Mouse (Mus musculus): ENCODE data around the gene Stxbp6.
"Not testable (repeated sequence)": the region's sequence is repeated elsewhere in the genome, so short reads cannot be mapped to it uniquely, and the experiment has no call there.

Gene Stxbp6

GRCm38 (mm10) chr12:45056372-45056771, 18.1 kb downstream of the Stxbp6 start:
- no peak for DNase-seq (ENCODE audit: low spot score in 2 of 2)

GRCm38 (mm10) chr12:45053319-45053718, 21.2 kb downstream of the Stxbp6 start:
- no peak for DNase-seq (ENCODE audit: low spot score in 2 of 2)

- peak; percentile 57 to 71 for DNase-seq (ENCODE audit: low spot score in 2 of 2)
These were observed 21.6 kb downstream of the Stxbp6 start for GRCm38 (mm10) chr12:45052860-45053259.

- DNase-seq (ENCODE audit: low spot score in 2 of 2), result no peak
These were observed 24.6 kb downstream of the Stxbp6 start for GRCm38 (mm10) chr12:45049894-45050293.

- DNase-seq (ENCODE audit: low spot score in 2 of 2), result not testable (repeated sequence)
These were observed 26.8 kb downstream of the Stxbp6 start for GRCm38 (mm10) chr12:45047711-45048110.

GRCm38 (mm10) chr12:45047172-45047571, 27.3 kb downstream of the Stxbp6 start:
- no peak for DNase-seq (ENCODE audit: low spot score in 2 of 2)

- DNase-seq (ENCODE audit: low spot score in 2 of 2), result no peak
These were observed 29.9 kb downstream of the Stxbp6 start for GRCm38 (mm10) chr12:45044581-45044980.

- DNase-seq (ENCODE audit: low spot score in 2 of 2), result no peak
These were observed 31.9 kb downstream of the Stxbp6 start for GRCm38 (mm10) chr12:45042591-45043091.

DNA sequence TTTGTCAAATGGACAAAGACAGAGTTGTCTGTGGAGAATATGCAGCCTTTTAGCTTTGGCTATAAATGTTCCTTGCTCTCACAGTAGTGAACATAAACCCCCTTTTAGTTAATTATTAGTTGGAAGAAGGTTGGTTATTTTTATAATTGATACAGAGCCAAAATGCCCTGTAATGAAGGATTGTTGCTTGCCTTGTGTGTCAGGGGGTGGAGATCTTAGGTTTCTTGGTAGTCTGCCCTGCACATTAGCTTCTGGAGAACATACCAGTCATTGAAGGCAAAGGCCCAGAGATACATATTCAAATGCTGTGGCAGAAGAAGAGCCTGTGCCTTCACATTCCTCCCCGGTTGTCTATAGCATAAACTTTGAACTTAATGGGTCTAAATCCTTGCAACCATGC, 37.0 kb downstream of the Stxbp6 start:
- no peak for DNase-seq (ENCODE audit: low spot score in 2 of 2)

DNA sequence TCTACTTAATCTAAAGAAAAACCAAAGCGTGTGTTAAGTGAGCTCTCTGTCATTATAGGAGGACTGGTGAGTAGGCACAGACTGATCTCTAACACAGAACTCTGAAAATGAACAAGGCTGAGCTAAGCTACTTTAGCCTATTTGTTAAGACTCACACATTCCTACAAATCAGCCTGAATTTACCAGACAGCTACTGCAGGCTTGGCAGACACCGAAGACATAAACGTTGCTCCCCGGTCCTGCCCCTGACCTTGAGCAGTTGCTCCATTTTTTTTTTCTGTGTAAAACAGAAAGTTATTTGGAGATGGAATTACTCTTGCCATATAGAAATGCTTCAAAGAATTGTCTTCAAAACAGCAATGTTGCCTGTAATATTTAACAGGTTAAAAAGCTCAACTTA, 37.4 kb downstream of the Stxbp6 start:
- DNase-seq (ENCODE audit: low spot score in 2 of 2), result no peak

DNA sequence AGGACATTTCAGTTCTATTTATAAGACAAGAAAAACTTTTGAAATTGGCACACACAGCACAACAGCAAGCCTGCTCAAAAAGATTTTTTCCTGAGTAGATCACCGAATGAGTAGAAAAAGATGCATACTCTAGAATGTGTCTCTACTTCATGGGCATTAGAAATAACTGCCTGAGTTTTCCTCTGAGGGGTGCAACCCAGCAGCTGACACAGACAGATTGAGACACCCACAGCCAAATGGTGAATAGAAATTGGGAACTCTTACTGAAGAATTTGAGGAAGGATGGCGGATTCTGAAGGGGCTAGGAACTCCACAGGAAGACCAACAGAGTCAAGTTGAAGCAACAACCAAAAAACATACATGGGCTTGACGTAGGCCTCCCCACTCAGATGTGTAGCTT, 43.8 kb downstream of the Stxbp6 start:
- no peak for DNase-seq (ENCODE audit: low spot score in 2 of 2)

DNA sequence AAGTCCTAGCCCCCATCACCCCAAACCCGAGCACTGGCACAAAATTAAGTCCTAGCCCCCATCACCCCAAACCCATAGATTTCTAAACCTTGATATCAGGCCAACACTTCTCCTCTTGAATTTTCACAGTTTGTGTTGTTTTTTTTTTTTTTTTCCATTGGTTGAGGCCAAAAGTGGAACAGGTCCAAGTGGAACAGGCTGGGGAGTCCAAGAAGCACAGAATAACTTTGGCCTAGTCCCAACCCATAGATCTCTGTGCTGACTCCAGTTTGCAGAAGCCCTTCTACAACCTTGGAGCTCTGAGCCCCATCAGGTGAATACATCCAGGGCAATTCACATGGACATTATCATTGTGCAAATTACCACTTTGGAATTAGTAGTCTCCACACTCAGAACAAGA, 48.2 kb downstream of the Stxbp6 start:
- DNase-seq (ENCODE audit: low spot score in 2 of 2), result no peak

GRCm38 (mm10) chr12:45020018-45020417, 54.5 kb downstream of the Stxbp6 start:
- no peak for DNase-seq (ENCODE audit: low spot score in 2 of 2)

DNA sequence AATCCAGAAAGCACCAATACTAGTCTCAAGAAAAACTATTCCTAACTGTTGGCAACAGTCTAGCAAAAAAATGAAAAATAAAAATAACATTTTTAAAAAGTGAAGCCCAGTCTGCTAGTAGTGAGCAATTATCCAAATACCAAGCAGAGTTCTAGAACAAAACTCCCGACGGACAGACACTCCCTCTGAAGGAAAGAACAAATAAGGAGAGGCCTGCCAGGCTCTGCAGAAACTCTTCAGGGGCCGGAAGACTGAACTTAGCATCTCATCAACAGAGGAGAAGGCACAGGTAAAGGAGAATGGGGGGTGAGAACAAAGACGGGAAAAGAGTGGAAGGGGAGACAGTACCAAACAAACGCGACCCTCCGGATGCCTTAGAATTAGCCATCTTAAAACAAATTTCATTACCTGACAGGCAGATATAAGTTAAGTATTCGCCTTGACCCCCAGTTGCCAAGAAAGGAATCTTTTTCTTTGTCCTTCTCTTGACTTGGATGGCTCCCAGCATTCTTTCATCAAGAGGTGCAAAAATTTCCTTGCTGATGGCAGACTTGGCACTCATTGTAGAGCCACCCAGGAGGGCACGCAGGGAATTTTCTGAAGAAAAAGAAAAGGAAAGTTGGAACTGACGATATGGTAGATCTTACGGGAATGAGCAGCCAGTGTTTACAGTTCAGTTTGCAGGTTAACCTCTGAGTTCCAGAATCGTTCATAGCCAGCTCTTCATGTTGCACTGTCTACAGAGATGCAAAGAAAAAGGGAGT, 55.3 kb downstream of the Stxbp6 start:
- DNase-seq (ENCODE audit: low spot score in 2 of 2), result no peak

DNA sequence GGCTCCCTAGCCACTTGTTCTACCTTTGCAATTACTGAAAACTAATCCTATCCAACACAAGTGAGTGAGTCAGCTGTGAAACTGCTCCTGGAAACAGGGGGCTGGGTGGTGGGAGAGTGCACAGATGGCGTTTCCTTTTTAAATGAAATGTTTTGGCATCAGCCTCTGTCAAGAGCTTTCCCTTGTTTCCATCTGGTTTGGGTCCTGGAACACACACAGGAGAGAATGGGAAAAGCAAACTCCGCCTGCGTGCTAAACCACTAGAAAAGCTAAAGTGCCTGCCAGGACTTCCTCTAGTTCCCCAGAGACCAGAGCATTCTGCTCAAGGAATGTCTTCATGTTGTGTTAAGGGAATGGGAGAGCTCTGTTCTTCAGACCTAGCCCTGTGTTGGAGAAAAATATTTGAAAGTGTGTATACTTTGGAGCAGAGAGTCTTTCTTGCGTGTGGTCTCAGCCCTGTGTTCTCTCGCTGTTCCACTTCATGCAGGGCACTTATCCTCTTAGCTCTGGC, 61.2 kb downstream of the Stxbp6 start:
- peak; percentile 80 to 89 for DNase-seq (ENCODE audit: low spot score in 2 of 2)

DNA sequence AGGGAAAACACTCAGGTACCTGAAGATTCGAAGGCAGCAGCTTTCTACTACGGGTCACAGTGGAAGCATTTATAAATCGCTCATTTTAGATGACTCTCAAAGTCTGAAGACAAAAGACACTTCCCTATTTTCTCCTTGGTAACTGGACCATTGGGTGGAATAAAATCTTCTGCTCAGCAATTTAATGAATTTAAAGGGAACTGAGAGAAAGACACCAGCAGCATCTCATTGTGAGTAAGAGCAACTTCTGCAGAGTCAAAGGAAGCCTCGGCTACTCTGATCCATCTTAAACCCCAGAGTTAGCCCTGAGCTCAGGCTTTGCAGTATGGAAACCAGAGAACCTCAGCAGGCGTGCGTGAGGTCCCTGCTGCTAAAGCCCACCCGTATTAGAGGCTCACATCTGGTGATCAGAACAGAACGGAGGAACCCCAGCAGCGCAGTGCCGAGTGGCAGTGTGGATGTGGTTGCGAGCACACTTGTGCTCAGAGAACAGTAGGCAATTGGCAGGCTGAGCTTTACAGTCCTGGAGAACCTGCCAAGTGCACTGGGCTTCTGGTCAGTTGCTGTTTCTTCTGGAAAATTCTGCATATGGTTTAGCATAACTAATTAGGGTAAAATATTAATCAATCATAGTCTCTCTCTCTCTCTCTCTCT, 62.9 kb downstream of the Stxbp6 start:
- peak; percentile 43 to 50 for DNase-seq (ENCODE audit: low spot score in 2 of 2)

GRCm38 (mm10) chr12:45011006-45011405, 63.5 kb downstream of the Stxbp6 start:
- peak in 1 of 2 experiments; percentile 48 for DNase-seq (ENCODE audit: low spot score in 2 of 2)

DNA sequence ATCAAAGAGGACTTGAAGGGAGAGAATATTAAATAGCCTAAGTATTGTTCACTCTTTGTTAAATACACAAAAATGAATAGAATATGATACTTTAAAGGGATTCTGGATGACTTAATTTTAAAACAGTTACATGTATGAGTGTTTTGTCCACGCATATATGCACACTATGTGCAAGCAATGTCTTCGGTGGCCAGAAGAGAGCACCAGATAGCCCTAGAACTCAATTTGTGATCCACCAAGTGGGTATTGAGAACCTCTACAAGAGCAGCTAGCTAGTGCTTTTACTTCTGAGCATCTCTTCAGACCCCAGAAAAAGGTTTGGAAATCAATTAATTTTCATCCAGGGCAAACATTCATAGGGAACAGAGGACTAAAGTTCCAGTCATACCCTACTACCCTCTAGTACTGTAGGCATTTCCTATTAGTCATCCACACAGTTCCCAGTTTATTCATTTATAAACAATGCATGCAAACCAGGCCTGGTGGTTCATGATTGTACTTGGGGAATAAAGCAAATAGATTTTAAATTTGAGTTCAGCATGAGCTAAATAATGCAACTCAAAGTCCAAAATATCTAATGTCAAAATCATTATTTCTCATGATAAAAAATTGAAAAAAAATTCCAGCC, 64.4 kb downstream of the Stxbp6 start:
- DNase-seq (ENCODE audit: low spot score in 2 of 2), result no peak

DNA sequence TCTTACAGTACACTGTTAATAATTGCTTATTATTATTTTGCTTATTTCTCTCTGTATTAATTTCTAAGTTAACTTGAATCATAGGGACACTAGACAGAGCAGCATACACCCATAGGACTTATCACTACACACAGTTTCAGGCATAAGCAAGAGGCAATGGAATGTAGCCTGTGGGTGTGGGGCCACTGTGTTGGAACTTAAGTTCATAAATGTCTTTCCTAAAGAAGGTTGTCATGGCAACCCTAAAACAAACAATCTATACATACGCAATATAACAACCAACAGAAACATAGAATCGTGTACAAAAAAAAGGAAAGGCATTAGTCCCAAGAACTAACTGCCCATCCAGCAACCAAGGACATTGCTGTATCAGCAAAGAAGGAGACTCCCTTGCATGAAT, 67.9 kb downstream of the Stxbp6 start:
- no peak for DNase-seq (ENCODE audit: low spot score in 2 of 2)

DNA sequence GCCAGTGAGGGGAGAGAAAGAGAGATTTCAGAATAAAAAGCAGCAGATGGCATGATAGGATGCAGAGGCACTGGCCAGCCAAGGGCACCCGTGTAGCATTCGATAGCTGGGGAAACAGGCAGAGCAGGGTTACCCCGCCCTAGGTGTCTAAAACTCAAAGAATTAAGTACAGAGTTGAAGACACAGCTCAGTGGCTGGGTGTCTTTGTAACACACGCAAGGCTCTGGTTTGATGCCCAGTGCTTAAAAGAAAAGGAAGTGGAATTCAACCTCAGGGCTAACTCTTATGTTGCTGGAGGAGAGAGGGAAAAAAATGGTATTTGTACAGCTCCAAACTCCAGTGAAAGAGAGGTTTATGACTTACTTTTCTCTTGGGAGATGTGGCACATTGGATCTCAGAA, 68.5 kb downstream of the Stxbp6 start:
- no peak for DNase-seq (ENCODE audit: low spot score in 2 of 2)

GRCm38 (mm10) chr12:45001996-45002395, 72.5 kb downstream of the Stxbp6 start:
- DNase-seq (ENCODE audit: low spot score in 2 of 2), result no peak

DNA sequence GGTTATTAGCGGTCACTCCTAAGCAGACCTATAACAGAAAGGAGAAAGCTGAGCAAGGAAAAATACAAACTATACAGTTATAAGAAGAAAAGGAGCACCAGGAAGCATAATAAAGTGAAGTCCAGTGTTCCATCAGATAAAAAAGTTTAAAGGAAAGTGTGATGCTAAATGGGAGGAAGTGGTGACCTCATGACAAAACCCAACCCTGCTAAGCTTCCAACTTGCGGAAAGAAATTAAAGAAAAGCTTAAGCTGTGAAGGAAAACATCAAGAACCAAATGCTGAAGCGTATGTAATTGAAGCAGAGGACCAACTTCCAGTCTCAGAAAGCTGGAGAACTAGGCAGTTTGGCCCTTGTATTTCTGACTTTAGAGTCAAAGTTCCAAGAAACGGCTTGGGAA, 77.1 kb downstream of the Stxbp6 start:
- DNase-seq (ENCODE audit: low spot score in 2 of 2), result no peak

GRCm38 (mm10) chr12:44996897-44997296, 77.6 kb downstream of the Stxbp6 start:
- DNase-seq (ENCODE audit: low spot score in 2 of 2), result no peak
